ENCODE assay signal across 14 mouse cellular contexts in the genomic region with DNA sequence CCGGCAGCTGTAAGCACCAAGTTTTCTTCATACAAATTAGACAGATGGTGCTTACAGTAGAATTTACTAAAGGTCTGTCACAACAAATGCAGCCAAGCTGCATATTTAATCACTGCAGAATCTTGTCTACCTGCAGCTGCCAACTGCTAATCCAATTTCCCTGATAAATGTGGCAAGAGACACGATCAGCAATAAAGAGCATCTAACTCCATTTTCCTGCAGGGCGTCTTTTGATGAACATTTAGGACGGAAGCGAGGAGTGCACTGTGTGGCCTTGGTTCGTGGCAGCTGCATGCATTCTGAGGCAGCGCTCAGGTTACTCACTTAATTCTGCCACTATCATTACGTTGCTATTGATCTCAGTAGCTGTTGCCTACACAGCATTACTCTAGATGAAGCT. TPM values are rescaled to one million over a fixed set of nuclear protein-coding genes. Genes with fewer than 3 reads are reported as not detected.
DNase-seq lines count a peak whose midpoint lies in the region; ATAC-seq and TF ChIP-seq lines count a peak whose summit lies in the region.
"Had no signal": no experiment of that assay in that cellular context is flagged by ENCODE, and none has a peak within 500 bp of the region (broad histone marks: within the 10 kb centered on the region; RNA-seq: fewer than 3 reads in every experiment).

No protein-coding gene starts in this region.

- 0 out of 2 replicates have a peak overlapping the region, but pooled peaks have one; percentile 44 for H3K9ac ChIP-seq in midbrain, embryonic 13.5 days (replicated peaks)
- H3K9ac ChIP-seq in hindbrain, embryonic 12.5 days: no peak overlapping the region
- no peak overlapping the region for H3K9ac ChIP-seq in intestine, postnatal 0 days (ENCODE audit: low read depth, low read length)
- H3K9ac ChIP-seq: embryonic facial prominence, embryonic 13.5 days had no signal

- no peak overlapping the region for H3K4me2 ChIP-seq in midbrain, embryonic 13.5 days (replicated peaks)
- H3K4me2 ChIP-seq in hindbrain, embryonic 12.5 days (replicated peaks): no peak overlapping the region
- no peak overlapping the region for H3K4me2 ChIP-seq in intestine, postnatal 0 days (replicated peaks; ENCODE audit: low read depth)
- H3K4me2 ChIP-seq: embryonic facial prominence, embryonic 13.5 days had no signal

- no peaks in the 10 kb centered on the region for H3K36me3 ChIP-seq in midbrain, embryonic 13.5 days
- H3K36me3 ChIP-seq in midbrain, embryonic 10.5 days: no peaks in the 10 kb centered on the region
- H3K36me3 ChIP-seq in hindbrain, embryonic 12.5 days: no peaks in the 10 kb centered on the region
- H3K36me3 ChIP-seq in intestine, postnatal 0 days (ENCODE audit: control insufficient read depth, insufficient read depth): no peaks in the 10 kb centered on the region
- H3K36me3 ChIP-seq: embryonic facial prominence, embryonic 13.5 days; heart, embryonic 10.5 days had no signal

- H3K27ac ChIP-seq in midbrain, embryonic 13.5 days: no peak overlapping the region
- no peak overlapping the region for H3K27ac ChIP-seq in midbrain, embryonic 10.5 days (replicated peaks)
- no peak overlapping the region for H3K27ac ChIP-seq in hindbrain, embryonic 12.5 days
- no peak overlapping the region for H3K27ac ChIP-seq in intestine, postnatal 0 days (ENCODE audit: low read depth, low read length)
- H3K27ac ChIP-seq: embryonic facial prominence, embryonic 13.5 days; heart, embryonic 10.5 days had no signal

- 41% methylated on average over 8 of the region's 8 CpGs for WGBS in midbrain, embryonic 13.5 days
- WGBS in midbrain, embryonic 10.5 days: 79% methylated on average over 8 of the region's 8 CpGs
- WGBS in hindbrain, embryonic 12.5 days: 42% methylated on average over 8 of the region's 8 CpGs
- 67% methylated on average over 8 of the region's 8 CpGs for WGBS in intestine, postnatal 0 days

- no peak for TF ChIP-seq CTCF in intestine, postnatal 0 days (IDR thresholded peaks at IDR 0.05; ENCODE audit: low read depth)

- DNase-seq in cerebellum, adult 11-12 months: peak; percentile 16
- no peak for DNase-seq in midbrain, embryonic 10.5 days (ENCODE audit: low spot score)
- peak; percentile 32 for DNase-seq in retina, postnatal 1 day
- DNase-seq: layer of hippocampus, postnatal 36 days; spleen, adult 18-20 months had no signal

- no peaks in the 10 kb centered on the region for H3K9me3 ChIP-seq in midbrain, embryonic 13.5 days
- H3K9me3 ChIP-seq in midbrain, embryonic 10.5 days (replicated peaks): no peaks in the 10 kb centered on the region
- no peaks in the 10 kb centered on the region for H3K9me3 ChIP-seq in hindbrain, embryonic 12.5 days (replicated peaks)
- no peaks in the 10 kb centered on the region for H3K9me3 ChIP-seq in intestine, postnatal 0 days (ENCODE audit: control insufficient read depth)
- H3K9me3 ChIP-seq: embryonic facial prominence, embryonic 13.5 days; heart, embryonic 10.5 days had no signal

- H3K4me3 ChIP-seq in midbrain, embryonic 13.5 days (replicated peaks): no peak overlapping the region
- no peak overlapping the region for H3K4me3 ChIP-seq in midbrain, embryonic 10.5 days
- H3K4me3 ChIP-seq in hindbrain, embryonic 12.5 days: no peak overlapping the region
- no peak overlapping the region for H3K4me3 ChIP-seq in intestine, postnatal 0 days (ENCODE audit: low read depth, low read length)
- H3K4me3 ChIP-seq: embryonic facial prominence, embryonic 13.5 days; heart, embryonic 10.5 days had no signal

- ATAC-seq in cerebellum, adult (ENCODE audit: insufficient number of reproducible peaks, low FRiP score, low TSS enrichment): no peak
- no peak for ATAC-seq in midbrain, embryonic 13.5 days
- ATAC-seq in hindbrain, embryonic 12.5 days (ENCODE audit: low FRiP score): peak; percentile 32
- ATAC-seq in intestine, postnatal 0 days: no peak
- ATAC-seq in erythroid progenitor cell, adult 5-6 weeks (replicated peaks; ENCODE audit: low FRiP score, poor library complexity, severe bottlenecking): no peak

- peaks cover 15% of the 10 kb centered on the region for H3K4me1 ChIP-seq in midbrain, embryonic 13.5 days (replicated peaks)
- H3K4me1 ChIP-seq in midbrain, embryonic 10.5 days: peaks cover 3% of the 10 kb centered on the region; the same call in 1 of the 2 replicates
- peaks cover 13% of the 10 kb centered on the region; the same call in 1 of the 2 replicates for H3K4me1 ChIP-seq in hindbrain, embryonic 12.5 days
- no peaks in the 10 kb centered on the region for H3K4me1 ChIP-seq in intestine, postnatal 0 days (replicated peaks; ENCODE audit: control insufficient read depth, insufficient read depth, low read length)
- H3K4me1 ChIP-seq: heart, embryonic 10.5 days had no signal

- H3K27me3 ChIP-seq in midbrain, embryonic 13.5 days: no peaks in the 10 kb centered on the region
- H3K27me3 ChIP-seq in midbrain, embryonic 10.5 days (ENCODE audit: low read depth, poor library complexity, severe bottlenecking): no peaks in the 10 kb centered on the region
- H3K27me3 ChIP-seq in hindbrain, embryonic 12.5 days: no peaks in the 10 kb centered on the region
- no peaks in the 10 kb centered on the region for H3K27me3 ChIP-seq in intestine, postnatal 0 days (replicated peaks; ENCODE audit: control insufficient read depth, insufficient read depth, low read length)
- H3K27me3 ChIP-seq: embryonic facial prominence, embryonic 13.5 days had no signal

RNA-seq across cellular contexts. Expression of a gene that starts 24.3 kb away (rescaled TPM):
- polyA plus RNA-seq in midbrain, embryonic 13.5 days (2015; fragmentation: Nextera tagmentation; extraction: Ambion mirVana): not detected in 2 replicates
- polyA plus RNA-seq in midbrain, embryonic 10.5 days (2016; fragmentation: Nextera tagmentation; extraction: Ambion mirVana): not detected in 2 replicates
- not detected in 2 replicates for polyA plus RNA-seq in hindbrain, embryonic 12.5 days (2016; fragmentation: Nextera tagmentation; extraction: Ambion mirVana)
- not detected in 2 replicates for polyA plus RNA-seq in intestine, postnatal 0 days (2015; fragmentation: Nextera tagmentation; extraction: Ambion mirVana)
- not detected in 2 replicates for total RNA-seq in erythroid progenitor cell, adult 5-6 weeks (2015; ENCODE audit: low replicate concordance)
- not detected in 2 replicates for total RNA-seq in erythroid progenitor cell, adult 5-6 weeks (2017; ENCODE audit: low replicate concordance)
- total RNA-seq: layer of hippocampus, postnatal 36 days had no signal
- polyA plus RNA-seq: embryonic facial prominence, embryonic 13.5 days; kidney, embryonic 16.5 days; lung, embryonic 16.5 days had no signal
